Comparison of ENCODE assay signal across 7 mouse cellular contexts in the genomic region with DNA sequence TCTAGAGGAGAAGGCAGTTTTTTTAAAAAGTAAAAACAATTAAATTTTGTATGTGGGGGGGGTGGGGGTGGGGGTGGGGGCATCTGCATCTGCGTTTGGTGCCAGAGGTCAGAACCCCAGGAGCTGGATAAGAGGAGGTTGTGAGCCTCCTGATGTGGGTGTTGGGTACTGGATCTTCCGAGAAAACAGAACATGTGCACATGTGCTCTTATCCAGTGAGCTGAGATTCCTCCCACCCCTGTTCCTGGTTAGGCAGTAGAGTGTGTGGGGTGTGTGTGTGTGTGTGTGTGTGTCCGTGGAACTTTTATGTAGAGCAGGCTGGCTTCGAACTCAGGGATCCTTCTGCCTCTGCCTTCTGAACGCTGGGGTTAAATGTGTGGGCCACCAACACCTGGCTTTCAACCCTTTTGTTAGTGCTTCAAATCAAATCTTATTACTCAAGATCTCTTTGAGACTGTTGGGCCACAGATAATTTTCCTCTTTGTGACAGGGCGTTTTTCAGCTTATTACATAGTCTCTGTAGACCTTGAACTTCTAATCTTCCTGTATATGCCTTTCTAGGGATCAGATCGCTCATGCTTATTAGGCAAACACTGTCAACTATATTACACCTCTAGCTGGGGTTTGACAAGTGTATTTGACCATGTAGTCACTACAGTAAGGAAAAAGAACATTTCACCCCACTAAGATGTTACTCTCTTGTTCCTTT. TPM values are rescaled to one million over a fixed set of nuclear protein-coding genes. Genes with fewer than 3 reads are reported as not detected.
DNase-seq lines count a peak whose midpoint lies in the region; ATAC-seq lines count a peak whose summit lies in the region.

No protein-coding gene starts in this region.

- H3K36me3 ChIP-seq in megakaryocyte, embryonic 14.5 days (replicated peaks; ENCODE audit: low read length), result peaks cover 38% of the 10 kb centered on the region
- H3K36me3 ChIP-seq in embryonic facial prominence, embryonic 13.5 days, result peaks cover 34% of the 10 kb centered on the region
- H3K36me3 ChIP-seq in limb, embryonic 12.5 days, result peaks cover 36% of the 10 kb centered on the region
- peaks cover 19% of the 10 kb centered on the region for H3K36me3 ChIP-seq in stomach, embryonic 14.5 days (ENCODE audit: control insufficient read depth, insufficient read depth, low read length)

- no peak for ATAC-seq in megakaryocyte, adult 5-6 weeks (ENCODE audit: poor library complexity, severe bottlenecking)
- ATAC-seq in embryonic facial prominence, embryonic 13.5 days (ENCODE audit: insufficient number of reproducible peaks, insufficient read depth, low FRiP score, low TSS enrichment, low read depth), result no peak
- ATAC-seq in limb, embryonic 12.5 days (ENCODE audit: insufficient number of reproducible peaks, insufficient read depth, low FRiP score, low TSS enrichment, low read depth), result no peak
- no peak for ATAC-seq in stomach, embryonic 14.5 days (ENCODE audit: insufficient number of reproducible peaks, insufficient read depth, low FRiP score, low read depth)

- WGBS in embryonic facial prominence, embryonic 13.5 days, result 71% methylated on average over 7 of the region's 7 CpGs
- 83% methylated on average over 7 of the region's 7 CpGs for WGBS in limb, embryonic 12.5 days
- 69% methylated on average over 7 of the region's 7 CpGs for WGBS in stomach, embryonic 14.5 days

- H3K4me3 ChIP-seq in megakaryocyte, embryonic 14.5 days (replicated peaks), result peak overlapping the region; percentile 99
- peak overlapping the region; percentile 82 for H3K4me3 ChIP-seq in embryonic facial prominence, embryonic 13.5 days
- peak overlapping the region; percentile 85 for H3K4me3 ChIP-seq in limb, embryonic 12.5 days (replicated peaks)
- peak overlapping the region; percentile 93 for H3K4me3 ChIP-seq in stomach, embryonic 14.5 days (ENCODE audit: low read depth, low read length)

- H3K27ac ChIP-seq in embryonic facial prominence, embryonic 13.5 days, result peak overlapping the region; percentile 56; the same call in 1 of the 2 replicates
- H3K27ac ChIP-seq in limb, embryonic 12.5 days, result no peak overlapping the region
- H3K27ac ChIP-seq in stomach, embryonic 14.5 days (ENCODE audit: low read length), result no peak overlapping the region

- H3K27me3 ChIP-seq in megakaryocyte, embryonic 14.5 days (replicated peaks), result no peaks in the 10 kb centered on the region
- no peaks in the 10 kb centered on the region for H3K27me3 ChIP-seq in embryonic facial prominence, embryonic 13.5 days
- no peaks in the 10 kb centered on the region for H3K27me3 ChIP-seq in limb, embryonic 12.5 days
- no peaks in the 10 kb centered on the region for H3K27me3 ChIP-seq in stomach, embryonic 14.5 days (ENCODE audit: control insufficient read depth, insufficient read depth, low read length)

- peak overlapping the region; percentile 94 for H3K9ac ChIP-seq in embryonic facial prominence, embryonic 13.5 days
- peak overlapping the region; percentile 81 for H3K9ac ChIP-seq in limb, embryonic 12.5 days (replicated peaks)
- peak overlapping the region; percentile 90 for H3K9ac ChIP-seq in stomach, embryonic 14.5 days (replicated peaks; ENCODE audit: low read depth, low read length)

- DNase-seq in retina, embryonic 14.5 days (ENCODE audit: low spot score), result no peak
- DNase-seq in left cerebral cortex, adult 18-20 months (ENCODE audit: low spot score in 2 of 2), result no peak

- H3K4me2 ChIP-seq in embryonic facial prominence, embryonic 13.5 days, result peak overlapping the region; percentile 70
- peak overlapping the region; percentile 69 for H3K4me2 ChIP-seq in limb, embryonic 12.5 days
- peak overlapping the region; percentile 76 for H3K4me2 ChIP-seq in stomach, embryonic 14.5 days (replicated peaks; ENCODE audit: low read depth, low read length)

- H3K4me1 ChIP-seq in megakaryocyte, embryonic 14.5 days, result peaks cover 25% of the 10 kb centered on the region
- peaks cover 11% of the 10 kb centered on the region for H3K4me1 ChIP-seq in embryonic facial prominence, embryonic 13.5 days
- peaks cover 11% of the 10 kb centered on the region for H3K4me1 ChIP-seq in limb, embryonic 12.5 days (replicated peaks)
- H3K4me1 ChIP-seq in stomach, embryonic 14.5 days (ENCODE audit: control insufficient read depth, insufficient read depth, low read length), result peaks cover 6% of the 10 kb centered on the region; the same call in 1 of the 2 replicates

- no peaks in the 10 kb centered on the region for H3K9me3 ChIP-seq in megakaryocyte, embryonic 14.5 days
- no peaks in the 10 kb centered on the region for H3K9me3 ChIP-seq in embryonic facial prominence, embryonic 13.5 days
- H3K9me3 ChIP-seq in limb, embryonic 12.5 days, result no peaks in the 10 kb centered on the region
- no peaks in the 10 kb centered on the region for H3K9me3 ChIP-seq in stomach, embryonic 14.5 days (ENCODE audit: control insufficient read depth, low read depth, low read length)

RNA-seq across cellular contexts. Expression of a gene that starts 0.9 kb away (rescaled TPM):
- polyA plus RNA-seq in megakaryocyte, embryonic 14.5 days (2012; ENCODE audit: insufficient read depth, low replicate concordance), result 2.0 and 13.0 TPM in 2 replicates
- 41.8 and 43.9 TPM in 2 replicates for total RNA-seq in megakaryocyte, adult 5-6 weeks (2015)
- 43.9 and 46.7 TPM in 2 replicates for total RNA-seq in megakaryocyte, adult 5-6 weeks (2017)
- polyA plus RNA-seq in embryonic facial prominence, embryonic 13.5 days (2015; fragmentation: Nextera tagmentation; extraction: Ambion mirVana), result 78.5 and 83.4 TPM in 2 replicates
- 96.6 and 101 TPM in 2 replicates for polyA plus RNA-seq in limb, embryonic 12.5 days (2016; fragmentation: Nextera tagmentation; extraction: Ambion mirVana)
- 89.6 and 105 TPM in 2 replicates for polyA plus RNA-seq in stomach, embryonic 14.5 days (2014; fragmentation: Nextera tagmentation; extraction: Ambion mirVana)
- total RNA-seq in left cerebral cortex, adult 18-20 months (2021), result 10 to 100 TPM; 95.1 to 98.8 TPM

RNA-seq across cellular contexts. Expression of a gene that starts 55.0 kb away (rescaled TPM):
- 8.9 and 16.2 TPM in 2 replicates for polyA plus RNA-seq in megakaryocyte, embryonic 14.5 days (2012; ENCODE audit: insufficient read depth, low replicate concordance)
- total RNA-seq in megakaryocyte, adult 5-6 weeks (2015), result 22.6 and 26.6 TPM in 2 replicates
- total RNA-seq in megakaryocyte, adult 5-6 weeks (2017), result 18.5 and 19.0 TPM in 2 replicates
- 24.7 and 24.8 TPM in 2 replicates for polyA plus RNA-seq in embryonic facial prominence, embryonic 13.5 days (2015; fragmentation: Nextera tagmentation; extraction: Ambion mirVana)
- 23.2 and 24.1 TPM in 2 replicates for polyA plus RNA-seq in limb, embryonic 12.5 days (2016; fragmentation: Nextera tagmentation; extraction: Ambion mirVana)
- polyA plus RNA-seq in stomach, embryonic 14.5 days (2014; fragmentation: Nextera tagmentation; extraction: Ambion mirVana), result 15.8 and 17.6 TPM in 2 replicates
- total RNA-seq in left cerebral cortex, adult 18-20 months (2021), result 10 to 100 TPM; 37.2 to 39.0 TPM
